In genomic region chr2:35416473-35416872, GRCm38 (mm10) we compare ENCODE assay signal across 41 mouse cellular contexts. TPM values are rescaled to one million over a fixed set of nuclear protein-coding genes. Genes with fewer than 3 reads are reported as not detected.
DNase-seq lines count a peak whose midpoint lies in the region; ATAC-seq lines count a peak whose summit lies in the region.
"Had no signal": no experiment of that assay in that cellular context is flagged by ENCODE, and none has a peak within 500 bp of the region (broad histone marks: within the 10 kb centered on the region; RNA-seq: fewer than 3 reads in every experiment).

No protein-coding gene starts in this region.

- H3K4me3 ChIP-seq in heart, embryonic 16.5 days (ENCODE audit: low read length), result no peak overlapping the region
- H3K4me3 ChIP-seq in heart, embryonic 10.5 days, result no peak overlapping the region
- no peak overlapping the region for H3K4me3 ChIP-seq in liver, embryonic 15.5 days (replicated peaks)
- H3K4me3 ChIP-seq: embryonic facial prominence, embryonic 12.5 days; forebrain, embryonic 10.5 days; forebrain, embryonic 15.5 days; hindbrain, embryonic 13.5 days; midbrain, embryonic 15.5 days; stomach, embryonic 15.5 days had no signal

- H3K36me3 ChIP-seq in heart, embryonic 16.5 days (ENCODE audit: control insufficient read depth, insufficient read depth), result peaks cover 26% of the 10 kb centered on the region
- H3K36me3 ChIP-seq in heart, embryonic 10.5 days, result peaks cover 60% of the 10 kb centered on the region
- peaks cover 43% of the 10 kb centered on the region for H3K36me3 ChIP-seq in liver, embryonic 15.5 days (replicated peaks)
- H3K36me3 ChIP-seq: embryonic facial prominence, embryonic 12.5 days; forebrain, embryonic 15.5 days; midbrain, embryonic 15.5 days had no signal

- H3K27me3 ChIP-seq in heart, embryonic 16.5 days (ENCODE audit: control insufficient read depth, insufficient read depth, low read length), result no peaks in the 10 kb centered on the region
- no peaks in the 10 kb centered on the region for H3K27me3 ChIP-seq in heart, embryonic 10.5 days (ENCODE audit: insufficient read depth, poor library complexity, severe bottlenecking)
- H3K27me3 ChIP-seq in liver, embryonic 15.5 days, result no peaks in the 10 kb centered on the region
- H3K27me3 ChIP-seq: embryonic facial prominence, embryonic 12.5 days; forebrain, embryonic 15.5 days; hindbrain, embryonic 13.5 days; midbrain, embryonic 15.5 days; stomach, embryonic 15.5 days had no signal

- 69% methylated on average over 6 of the region's 6 CpGs for WGBS in heart, embryonic 16.5 days
- WGBS in heart, embryonic 10.5 days, result 79% methylated on average over 6 of the region's 6 CpGs
- WGBS in liver, embryonic 15.5 days (ENCODE audit: insufficient replicate concordance), result 61% methylated on average over 6 of the region's 6 CpGs

- no peak for ATAC-seq in heart, embryonic 16.5 days (replicated peaks; ENCODE audit: extremely low read depth, insufficient read depth, low FRiP score)
- ATAC-seq in activated CD4-positive, CD25-positive, alpha-beta regulatory T cell, adult 4 months, result peak; percentile 5
- ATAC-seq in liver, embryonic 15.5 days (ENCODE audit: insufficient read depth), result no peak
- ATAC-seq in erythroid progenitor cell, adult 5-6 weeks (replicated peaks; ENCODE audit: low FRiP score, poor library complexity, severe bottlenecking), result no peak
- ATAC-seq: forebrain, embryonic 15.5 days; intestine, postnatal 0 days; midbrain, embryonic 15.5 days had no signal

- 0 out of 2 replicates have a peak overlapping the region, but pooled peaks have one; percentile 10 for H3K27ac ChIP-seq in heart, embryonic 16.5 days (ENCODE audit: low read length)
- no peak overlapping the region for H3K27ac ChIP-seq in heart, embryonic 10.5 days
- peak overlapping the region; percentile 14; the same call in 1 of the 2 replicates for H3K27ac ChIP-seq in liver, embryonic 15.5 days (replicated peaks)
- H3K27ac ChIP-seq: embryonic facial prominence, embryonic 12.5 days; forebrain, embryonic 10.5 days; forebrain, embryonic 15.5 days; hindbrain, embryonic 13.5 days; midbrain, embryonic 15.5 days; stomach, embryonic 15.5 days had no signal

- no peak overlapping the region for H3K4me2 ChIP-seq in heart, embryonic 16.5 days (ENCODE audit: low read depth, low read length)
- H3K4me2 ChIP-seq in liver, embryonic 15.5 days, result no peak overlapping the region
- H3K4me2 ChIP-seq: embryonic facial prominence, embryonic 12.5 days; forebrain, embryonic 15.5 days; hindbrain, embryonic 13.5 days; lung, embryonic 14.5 days; midbrain, embryonic 15.5 days; stomach, embryonic 15.5 days had no signal

- DNase-seq in heart, embryonic 10.5 days (ENCODE audit: low spot score), result no peak
- DNase-seq in 416B (ENCODE audit: low read depth), result peak; percentile 22
- DNase-seq in thymus, adult 18-20 months, result no peak
- DNase-seq in kidney, postnatal 10 days, result no peak
- DNase-seq: adrenal gland, postnatal 14 days; cerebellum, adult 11 months; cerebellum, adult 9-10 months; cerebellum, postnatal 36 days; embryo, embryonic 11 days; heart, postnatal 4 days; kidney, adult 9 months; kidney, postnatal 25 days; lung, embryonic 14.5 days; right cerebral cortex, adult 18-20 months; right cerebral cortex, postnatal 4 days; thymus, postnatal 25 days had no signal

- H3K9ac ChIP-seq in heart, embryonic 16.5 days (ENCODE audit: low read length), result no peak overlapping the region
- H3K9ac ChIP-seq in liver, embryonic 15.5 days, result no peak overlapping the region
- H3K9ac ChIP-seq: embryonic facial prominence, embryonic 12.5 days; forebrain, embryonic 15.5 days; hindbrain, embryonic 13.5 days; lung, embryonic 14.5 days; midbrain, embryonic 15.5 days; stomach, embryonic 15.5 days had no signal

- peaks cover 11% of the 10 kb centered on the region for H3K4me1 ChIP-seq in heart, embryonic 16.5 days (ENCODE audit: control insufficient read depth, insufficient read depth, low read length)
- peaks cover 22% of the 10 kb centered on the region; the same call in 1 of the 2 replicates for H3K4me1 ChIP-seq in heart, embryonic 10.5 days
- peaks cover 50% of the 10 kb centered on the region for H3K4me1 ChIP-seq in liver, embryonic 15.5 days (replicated peaks)
- H3K4me1 ChIP-seq: embryonic facial prominence, embryonic 12.5 days; forebrain, embryonic 10.5 days; forebrain, embryonic 15.5 days; hindbrain, embryonic 13.5 days; midbrain, embryonic 15.5 days; stomach, embryonic 15.5 days had no signal

- peaks cover 6% of the 10 kb centered on the region for H3K9me3 ChIP-seq in heart, embryonic 16.5 days (replicated peaks; ENCODE audit: control insufficient read depth, low read length)
- peaks cover 5% of the 10 kb centered on the region for H3K9me3 ChIP-seq in heart, embryonic 10.5 days
- H3K9me3 ChIP-seq in liver, embryonic 15.5 days (replicated peaks), result no peaks in the 10 kb centered on the region
- H3K9me3 ChIP-seq: forebrain, embryonic 15.5 days; hindbrain, embryonic 13.5 days; midbrain, embryonic 15.5 days; stomach, embryonic 15.5 days had no signal

RNA-seq across cellular contexts. Expression of gene 4930402F06Rik, which starts 19.5 kb away (rescaled TPM):
- polyA plus RNA-seq in heart, embryonic 16.5 days (2015; fragmentation: Nextera tagmentation; extraction: Ambion mirVana), result not detected in 2 replicates
- polyA plus RNA-seq in heart, embryonic 10.5 days (2016; fragmentation: Nextera tagmentation; extraction: Ambion mirVana), result not detected in 2 replicates
- not detected for polyA plus RNA-seq in activated CD4-positive, CD25-positive, alpha-beta regulatory T cell, adult 4 months (2017; shearing (Covaris generic))
- polyA plus RNA-seq in liver, embryonic 15.5 days (2015; fragmentation: Nextera tagmentation; extraction: Ambion mirVana), result not detected in 2 replicates
- total RNA-seq in erythroid progenitor cell, adult 5-6 weeks (2015; ENCODE audit: low replicate concordance), result not detected in 2 replicates
- total RNA-seq in erythroid progenitor cell, adult 5-6 weeks (2017; ENCODE audit: low replicate concordance), result not detected in 2 replicates
- total RNA-seq: adrenal gland, postnatal 14 days; G1E; gastrocnemius, adult 18-20 months; gastrocnemius, postnatal 4 days; heart, adult 8-10 months; heart, postnatal 4 days; layer of hippocampus, adult 18-20 months; layer of hippocampus, postnatal 10 days; left cerebral cortex, adult 18-20 months; left cerebral cortex, postnatal 14 days; liver, adult 2 months; megakaryocyte-erythroid progenitor cell, adult 5-6 weeks had no signal
- polyA plus RNA-seq: embryonic facial prominence, embryonic 12.5 days; forebrain, embryonic 10.5 days; forebrain, embryonic 15.5 days; frontal cortex, adult 2 months; G1E; heart, postnatal 0 days; hindbrain, embryonic 13.5 days; intestine, postnatal 0 days; limb, embryonic 11.5 days; liver, adult 2 months; lung, embryonic 14.5 days; midbrain, embryonic 15.5 days; neural tube, embryonic 11.5 days; stomach, embryonic 15.5 days had no signal

RNA-seq across cellular contexts. Expression of gene Ggta1, which starts 46.6 kb away (rescaled TPM):
- polyA plus RNA-seq in heart, embryonic 16.5 days (2015; fragmentation: Nextera tagmentation; extraction: Ambion mirVana), result 28.6 and 30.9 TPM in 2 replicates
- polyA plus RNA-seq in heart, embryonic 10.5 days (2016; fragmentation: Nextera tagmentation; extraction: Ambion mirVana), result 30.4 and 51.3 TPM in 2 replicates
- polyA plus RNA-seq in activated CD4-positive, CD25-positive, alpha-beta regulatory T cell, adult 4 months (2017; shearing (Covaris generic)), result 10 to 100 TPM; 19.3 to 23.3 TPM
- 9.0 and 9.1 TPM in 2 replicates for polyA plus RNA-seq in liver, embryonic 15.5 days (2015; fragmentation: Nextera tagmentation; extraction: Ambion mirVana)
- total RNA-seq in erythroid progenitor cell, adult 5-6 weeks (2015; ENCODE audit: low replicate concordance), result 12.2 and 14.4 TPM in 2 replicates
- 6.2 and 6.8 TPM in 2 replicates for total RNA-seq in erythroid progenitor cell, adult 5-6 weeks (2017; ENCODE audit: low replicate concordance)

RNA-seq across cellular contexts. Expression of gene 4930568D16Rik, which starts 48.9 kb away (rescaled TPM):
- not detected in 2 replicates for polyA plus RNA-seq in heart, embryonic 16.5 days (2015; fragmentation: Nextera tagmentation; extraction: Ambion mirVana)
- not detected in 2 replicates for polyA plus RNA-seq in heart, embryonic 10.5 days (2016; fragmentation: Nextera tagmentation; extraction: Ambion mirVana)
- polyA plus RNA-seq in activated CD4-positive, CD25-positive, alpha-beta regulatory T cell, adult 4 months (2017; shearing (Covaris generic)), result not detected
- polyA plus RNA-seq in liver, embryonic 15.5 days (2015; fragmentation: Nextera tagmentation; extraction: Ambion mirVana), result not detected in 2 replicates
- total RNA-seq in erythroid progenitor cell, adult 5-6 weeks (2015; ENCODE audit: low replicate concordance), result not detected in 2 replicates
- not detected in 2 replicates for total RNA-seq in erythroid progenitor cell, adult 5-6 weeks (2017; ENCODE audit: low replicate concordance)
- total RNA-seq: adrenal gland, postnatal 14 days; gastrocnemius, adult 18-20 months; gastrocnemius, postnatal 4 days; heart, adult 8-10 months; heart, postnatal 4 days; layer of hippocampus, adult 18-20 months; layer of hippocampus, postnatal 10 days; left cerebral cortex, adult 18-20 months; left cerebral cortex, postnatal 14 days; liver, adult 2 months; megakaryocyte-erythroid progenitor cell, adult 5-6 weeks had no signal
- polyA plus RNA-seq: embryonic facial prominence, embryonic 12.5 days; forebrain, embryonic 10.5 days; forebrain, embryonic 15.5 days; frontal cortex, adult 2 months; G1E; heart, postnatal 0 days; hindbrain, embryonic 13.5 days; intestine, postnatal 0 days; limb, embryonic 11.5 days; liver, adult 2 months; lung, embryonic 14.5 days; midbrain, embryonic 15.5 days; neural tube, embryonic 11.5 days; stomach, embryonic 15.5 days had no signal
